Mouse (Mus musculus) liver, adult 2 months (tissue): ENCODE measurements at regions not wholly inside any gene's neighbourhood (a gene's known extent, or its start where the extent isn't known, plus 50 kb on each side); places are given as distances from the start of the nearest gene placed in this dataset.

Source experiments
- DNase-seq: peaks from one replicate; pipeline ENCODE4 v3.0.0-alpha.2; 2011; ENCODE audit warnings: low read depth, low spot score; ENCODE audit errors: extremely low read depth
- H3K27ac ChIP-seq: fragments of 200-500 bp; replicated peaks from 2 replicates; pipeline ENCODE4 v1.5.1; 2012; ENCODE audit warnings: low read depth, mild to moderate bottlenecking, control low read depth, inconsistent platforms, low read length; ENCODE audit not compliant: insufficient read depth
- H3K27me3 ChIP-seq: fragments of 200-500 bp; 2 replicates; pipeline ENCODE4 v1.6.1; 2012; ENCODE audit warnings: mild to moderate bottlenecking, moderate library complexity, low read length, inconsistent platforms; ENCODE audit not compliant: control insufficient read depth, insufficient read depth
- H3K36me3 ChIP-seq: fragments of 200-500 bp; 2 replicates; pipeline ENCODE4 v1.6.1; 2012; ENCODE audit warnings: low read length, inconsistent platforms; ENCODE audit not compliant: control insufficient read depth, insufficient read depth
- H3K4me1 ChIP-seq: fragments of 200-500 bp; 2 replicates; pipeline ENCODE4 v1.6.1; 2011; ENCODE audit warnings: low read length; ENCODE audit not compliant: control insufficient read depth, insufficient read depth
- H3K4me3 ChIP-seq: fragments of 200-500 bp; 2 replicates; pipeline ENCODE4 v1.5.1; 2011; ENCODE audit warnings: low read depth, mild to moderate bottlenecking, control low read depth, low read length, moderate library complexity; ENCODE audit not compliant: insufficient read depth
- H3K79me2 ChIP-seq: fragments of 200-500 bp; 2 replicates; pipeline ENCODE4 v1.6.1; 2012; ENCODE audit warnings: inconsistent platforms, mild to moderate bottlenecking, low read length, moderate library complexity; ENCODE audit not compliant: control insufficient read depth, insufficient read depth
- H3K9ac ChIP-seq: fragments of 200-500 bp; 2 replicates; pipeline ENCODE4 v1.6.1; 2012; ENCODE audit warnings: low read depth, mild to moderate bottlenecking, control low read depth, inconsistent platforms, low read length
- CTCF ChIP-seq: fragments of 200-500 bp; IDR thresholded peaks from 2 replicates; pipeline ENCODE4 v1.5.1; 2011; ENCODE audit warnings: low read depth, low read length, control low read depth
- POLR2A ChIP-seq: fragments of 200-500 bp; IDR thresholded peaks from 2 replicates; pipeline ENCODE4 v1.6.1; 2011; ENCODE audit warnings: low read length, control low read depth; ENCODE audit not compliant: insufficient read depth; ENCODE audit errors: extremely low read depth
- WGBS: fragments of 180-500 bp; shearing (Covaris S2); methylation state at CpG from one replicate; pipeline ENCODE4 v1.1.7; 2018; 5-methylcytosine and 5-hydroxymethylcytosine counted together

GRCm38 (mm10) chr2:45693291-45694020, 576.3 kb upstream of the Zeb2 start:
- Histone ChIP-seq H3K27ac (no peak overlapping the region), H3K36me3 (no peaks in the 10 kb centered on the region), H3K9ac (no peak overlapping the region), H3K4me1 (no peaks in the 10 kb centered on the region), H3K79me2 (no peaks in the 10 kb centered on the region), H3K27me3 (no peaks in the 10 kb centered on the region), H3K4me3 (no peak overlapping the region)
- no peak for DNase-seq
- TF ChIP-seq POLR2A = no peak
- no peak for TF ChIP-seq CTCF
- WGBS = 79% methylated on average over 8 of the region's 8 CpGs

DNA sequence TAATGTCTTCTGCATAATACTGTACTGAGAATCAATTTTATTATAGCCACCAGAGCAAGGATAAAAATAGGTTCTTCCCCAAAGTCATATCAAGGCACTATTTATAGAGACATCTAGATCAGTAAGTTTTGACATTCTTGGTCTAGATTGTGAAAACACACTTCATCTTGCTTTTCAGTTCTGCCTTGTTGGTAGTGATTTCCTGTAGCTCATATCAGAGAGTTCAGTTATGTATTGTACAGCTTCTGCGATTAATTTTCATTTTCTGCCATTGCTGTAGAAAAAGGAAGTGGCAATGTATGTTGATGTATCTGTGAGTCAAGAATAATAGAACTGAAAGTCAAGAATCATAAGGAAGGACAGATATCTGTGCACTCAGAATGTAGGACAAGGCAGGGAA, 575.6 kb upstream of the Zeb2 start:
- Histone ChIP-seq H3K79me2 (no peaks in the 10 kb centered on the region), H3K4me3 (no peak overlapping the region), H3K4me1 (no peaks in the 10 kb centered on the region), H3K27me3 (no peaks in the 10 kb centered on the region), H3K27ac (no peak overlapping the region), H3K36me3 (no peaks in the 10 kb centered on the region), H3K9ac (no peak overlapping the region)
- TF ChIP-seq POLR2A = no peak
- no peak for TF ChIP-seq CTCF
- 66% methylated on average over 1 of the region's 1 CpGs for WGBS
- DNase-seq = peak; percentile 2

DNA sequence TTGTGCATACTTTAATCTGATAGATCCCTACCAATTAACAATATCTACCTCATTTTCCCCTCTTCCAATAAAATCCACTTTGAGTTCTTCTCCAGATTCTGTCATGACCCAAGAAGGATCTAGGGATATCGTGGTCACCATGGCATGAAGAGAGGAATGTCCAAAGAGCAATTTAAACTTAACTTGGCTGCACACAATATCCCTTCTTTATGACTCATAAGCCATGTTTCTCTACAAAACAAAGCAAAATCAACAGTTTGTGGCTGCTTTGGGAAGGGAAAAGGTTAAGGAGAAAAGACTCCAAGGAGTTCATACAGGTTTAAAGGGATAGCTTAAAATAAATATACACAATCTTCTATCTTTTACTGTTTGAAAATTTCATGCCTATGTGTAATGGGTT, 571.8 kb upstream of the Zeb2 start:
- no peaks in the 10 kb centered on the region for H3K79me2 ChIP-seq
- no peaks in the 10 kb centered on the region for H3K4me1 ChIP-seq
- DNase-seq = no peak
- H3K9ac ChIP-seq = no peak overlapping the region
- H3K27me3 ChIP-seq = no peaks in the 10 kb centered on the region
- H3K27ac ChIP-seq = no peak overlapping the region
- WGBS = 92% methylated on average over 1 of the region's 1 CpGs
- no peaks in the 10 kb centered on the region for H3K36me3 ChIP-seq
- TF ChIP-seq CTCF = no peak
- TF ChIP-seq POLR2A = no peak
- no peak overlapping the region for H3K4me3 ChIP-seq

DNA sequence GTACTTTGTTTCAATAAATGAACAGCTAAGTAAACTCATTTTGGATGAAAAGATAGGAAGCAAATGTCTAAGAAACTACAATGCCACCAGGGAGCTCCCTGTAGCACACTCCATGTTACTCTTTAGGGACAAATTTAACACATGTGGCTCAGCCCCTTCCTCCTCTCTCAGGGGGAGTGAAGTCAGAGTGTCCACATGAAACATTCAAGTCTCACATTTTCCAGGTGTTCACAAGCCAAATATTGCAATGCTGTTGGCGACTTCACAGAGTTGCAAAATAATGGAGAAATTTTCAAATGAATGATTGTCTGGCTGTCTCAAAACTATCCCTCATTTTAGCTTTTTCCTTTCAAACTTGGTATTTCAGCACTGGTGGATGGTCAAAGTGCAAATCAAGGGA, 564.1 kb upstream of the Zeb2 start:
- Histone ChIP-seq H3K27me3 (no peaks in the 10 kb centered on the region), H3K4me1 (no peaks in the 10 kb centered on the region; the same call in 1 of the 2 replicates), H3K9ac (no peak overlapping the region), H3K79me2 (no peaks in the 10 kb centered on the region), H3K27ac (no peak overlapping the region), H3K4me3 (no peak overlapping the region), H3K36me3 (no peaks in the 10 kb centered on the region)
- DNase-seq = no peak
- TF ChIP-seq CTCF (no peak), POLR2A (no peak)
- 81% methylated on average over 1 of the region's 1 CpGs for WGBS

DNA sequence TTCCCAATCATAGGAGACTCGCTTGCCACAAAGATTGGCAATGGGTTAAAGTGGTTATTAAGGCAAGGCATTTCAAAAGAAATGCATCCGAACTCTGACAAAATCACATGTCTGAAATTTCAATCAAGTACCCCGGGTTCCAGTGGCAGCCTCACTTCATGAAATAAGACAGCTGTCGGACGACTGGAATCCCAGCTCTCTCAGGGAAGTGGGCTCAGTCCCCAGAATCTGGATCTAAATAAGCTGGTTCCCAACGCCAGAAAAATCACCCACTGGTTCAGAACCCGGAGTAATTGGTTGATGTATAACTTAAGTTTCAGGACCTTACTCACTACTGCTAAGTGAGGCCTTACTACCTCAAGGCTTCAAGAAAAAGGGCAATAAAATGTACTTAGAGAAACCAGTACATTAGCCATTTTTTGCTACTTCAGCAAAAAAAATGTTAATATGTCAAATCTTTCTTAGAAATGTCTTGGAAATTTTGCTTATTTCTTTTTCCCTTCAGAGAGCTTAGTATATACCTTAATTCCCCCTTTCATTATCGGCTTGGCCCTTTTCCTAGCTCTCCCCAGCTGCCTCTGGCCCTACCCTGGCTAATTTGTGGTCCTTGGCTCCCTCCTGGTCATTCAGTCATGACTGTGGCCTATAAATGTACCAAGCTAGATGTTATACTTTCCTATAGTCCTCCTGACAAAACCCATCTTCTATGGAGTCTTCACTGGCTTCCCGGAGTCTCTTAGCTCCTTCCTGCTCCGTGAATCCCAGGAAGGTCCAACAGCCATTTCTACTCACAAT, 562.1 kb upstream of the Zeb2 start:
- Histone ChIP-seq H3K79me2 (no peaks in the 10 kb centered on the region), H3K36me3 (no peaks in the 10 kb centered on the region), H3K4me1 (no peaks in the 10 kb centered on the region; the same call in 1 of the 2 replicates), H3K4me3 (no peak overlapping the region), H3K27ac (no peak overlapping the region), H3K9ac (no peak overlapping the region), H3K27me3 (no peaks in the 10 kb centered on the region)
- 90% methylated on average over 10 of the region's 10 CpGs for WGBS
- DNase-seq = no peak
- TF ChIP-seq CTCF (no peak), POLR2A (no peak)

DNA sequence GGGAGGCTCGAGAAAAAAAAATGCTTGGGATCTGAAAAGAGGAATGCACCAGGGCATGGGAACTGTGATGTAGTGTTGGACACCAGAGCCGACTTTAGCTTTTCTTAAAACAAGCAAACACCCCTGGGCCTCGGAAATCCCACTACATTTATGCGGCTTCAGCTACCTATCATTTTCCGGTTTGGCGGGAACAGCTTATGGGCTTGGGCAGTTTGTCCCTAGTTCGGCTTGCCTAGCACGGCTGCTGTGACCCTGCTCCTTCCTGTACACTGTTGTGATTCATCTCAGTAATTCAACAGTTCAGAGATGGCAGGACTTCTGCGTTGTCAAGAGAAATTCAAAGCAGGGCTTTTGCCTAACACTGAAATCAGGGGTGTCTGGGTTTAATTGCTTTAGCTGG, 561.5 kb upstream of the Zeb2 start:
- Histone ChIP-seq H3K4me3 (no peak overlapping the region), H3K27ac (no peak overlapping the region), H3K9ac (no peak overlapping the region), H3K79me2 (no peaks in the 10 kb centered on the region), H3K4me1 (no peaks in the 10 kb centered on the region; the same call in 1 of the 2 replicates), H3K36me3 (no peaks in the 10 kb centered on the region), H3K27me3 (no peaks in the 10 kb centered on the region)
- TF ChIP-seq CTCF = no peak
- no peak for TF ChIP-seq POLR2A
- WGBS = 77% methylated on average over 9 of the region's 9 CpGs
- DNase-seq = no peak
